Mouse (Mus musculus) forebrain, embryonic 10.5 days (tissue): ENCODE data around the gene Stk11ip. TPM values are rescaled to one million over a fixed set of nuclear protein-coding genes. Genes with fewer than 3 reads are reported as not detected.

Experiments
- DNase-seq: peaks from one replicate; pipeline ENCODE4 v3.0.0-alpha.2; 2017; ENCODE audit warnings: low spot score; ENCODE audit errors: extremely low spot score
- H3K27ac ChIP-seq: fragments of 300-500 bp; sonication (generic); 2 replicates; pipeline ENCODE4 v1.5.1; 2016; ENCODE audit warnings: mild to moderate bottlenecking
- H3K27me3 ChIP-seq: fragments of 300-500 bp; sonication (generic); 2 replicates; pipeline ENCODE4 v1.6.1; 2016; ENCODE audit warnings: mild to moderate bottlenecking; ENCODE audit not compliant: poor library complexity, severe bottlenecking
- H3K36me3 ChIP-seq: fragments of 300-500 bp; sonication (generic); replicated peaks from 2 replicates; pipeline ENCODE4 v1.6.1; 2016; ENCODE audit warnings: mild to moderate bottlenecking, moderate library complexity
- H3K4me1 ChIP-seq: fragments of 300-500 bp; sonication (generic); 2 replicates; pipeline ENCODE4 v1.6.1; 2016
- H3K4me3 ChIP-seq: fragments of 300-500 bp; sonication (generic); 2 replicates; pipeline ENCODE4 v1.5.1; 2016; ENCODE audit warnings: mild to moderate bottlenecking, moderate library complexity
- H3K9me3 ChIP-seq: fragments of 300-500 bp; sonication (generic); 2 replicates; pipeline ENCODE4 v1.6.1; 2016; ENCODE audit warnings: mild to moderate bottlenecking, moderate library complexity
- WGBS: fragments of 180-500 bp; shearing (Covaris S2); methylation state at CpG from one replicate; pipeline ENCODE4 v1.1.7; 2016; 5-methylcytosine and 5-hydroxymethylcytosine counted together
- polyA plus RNA-seq: library from polyadenylated mRNA; unstranded; fragments of >200 nt; fragmentation: Nextera tagmentation; extraction: Ambion mirVana; gene quantifications from 2 replicates; pipeline ENCODE4 v1.2.1, GENCODE M21; 2016

Gene Stk11ip
- polyA plus RNA-seq, 1 experiment from 2014 or later = 33.2 TPM

GRCm38 (mm10) chr1:75533325-75534252 lies 12.3 kb downstream of the Stk11ip start:
- Histone ChIP-seq H3K4me1 (no peaks in the 10 kb centered on the region), H3K9me3 (no peaks in the 10 kb centered on the region), H3K4me3 (no peak overlapping the region), H3K36me3 (peaks cover 80% of the 10 kb centered on the region), H3K27me3 (no peaks in the 10 kb centered on the region), H3K27ac (no peak overlapping the region)
- no peak for DNase-seq
- WGBS = 87% methylated on average over 19 of the region's 19 CpGs

GRCm38 (mm10) chr1:75537587-75537986 lies 16.3 kb downstream of the Stk11ip start:
- H3K9me3 ChIP-seq = no peaks in the 10 kb centered on the region
- no peak for DNase-seq
- 86% methylated on average over 2 of the region's 2 CpGs for WGBS
- H3K4me1 ChIP-seq = no peaks in the 10 kb centered on the region
- H3K27ac ChIP-seq = no peak overlapping the region
- no peaks in the 10 kb centered on the region for H3K27me3 ChIP-seq
- H3K4me3 ChIP-seq = no peak overlapping the region
- peaks cover 44% of the 10 kb centered on the region for H3K36me3 ChIP-seq

DNA sequence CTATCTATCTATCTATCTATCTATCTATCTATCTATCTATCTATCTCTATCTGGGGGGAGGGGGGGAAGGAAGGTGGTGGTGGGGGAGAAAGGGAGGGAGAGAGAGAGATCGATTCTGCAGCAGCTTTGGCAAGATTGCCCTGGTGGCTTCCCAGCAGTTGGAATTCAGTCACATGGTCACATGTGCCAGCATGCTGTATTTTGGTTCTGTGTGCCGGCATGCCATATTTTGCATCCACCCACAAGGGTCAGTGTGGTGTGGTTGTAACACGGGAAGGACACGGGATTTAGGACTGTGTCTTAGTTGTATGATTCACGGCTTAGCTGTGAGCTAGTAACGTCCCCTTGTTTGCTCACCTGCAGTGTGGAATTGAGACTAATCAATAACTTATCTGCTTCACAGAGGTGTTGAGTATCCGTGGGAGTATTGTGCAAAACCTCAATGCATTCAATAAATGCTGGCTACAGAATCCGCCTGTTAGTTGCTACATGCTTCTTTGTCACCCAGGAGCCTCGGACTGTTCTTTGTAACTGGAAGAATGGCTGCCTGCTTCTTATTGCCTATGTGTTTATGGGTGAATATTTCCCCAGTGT lies 17.4 kb downstream of the Stk11ip start:
- no peak overlapping the region for H3K4me3 ChIP-seq
- H3K36me3 ChIP-seq = peaks cover 33% of the 10 kb centered on the region
- WGBS = 85% methylated on average over 9 of the region's 9 CpGs
- no peak for DNase-seq
- no peaks in the 10 kb centered on the region for H3K9me3 ChIP-seq
- H3K27ac ChIP-seq = no peak overlapping the region
- no peaks in the 10 kb centered on the region for H3K27me3 ChIP-seq
- H3K4me1 ChIP-seq = no peaks in the 10 kb centered on the region

DNA sequence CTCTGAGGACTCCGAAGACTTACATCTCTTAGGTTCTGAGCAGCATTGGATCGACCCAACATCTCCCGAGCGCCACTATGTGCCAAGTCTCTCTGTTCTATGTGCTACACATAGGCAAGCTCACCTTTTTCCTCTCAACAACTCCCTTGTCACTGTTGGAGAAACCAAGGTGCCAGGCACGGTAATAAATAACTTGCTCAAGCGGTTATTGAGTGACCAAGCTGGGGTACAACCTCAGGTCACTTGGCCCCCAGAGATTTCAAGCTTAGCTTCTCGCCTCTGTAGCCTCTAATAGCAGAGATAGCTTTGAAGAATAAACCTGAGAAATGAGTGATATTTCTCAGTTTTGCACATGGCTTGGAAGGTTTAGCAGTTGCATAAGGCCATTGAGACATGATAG lies 20.2 kb downstream of the Stk11ip start:
- WGBS = 91% methylated on average over 7 of the region's 7 CpGs
- no peak for DNase-seq
- peaks cover 12% of the 10 kb centered on the region for H3K4me1 ChIP-seq

DNA sequence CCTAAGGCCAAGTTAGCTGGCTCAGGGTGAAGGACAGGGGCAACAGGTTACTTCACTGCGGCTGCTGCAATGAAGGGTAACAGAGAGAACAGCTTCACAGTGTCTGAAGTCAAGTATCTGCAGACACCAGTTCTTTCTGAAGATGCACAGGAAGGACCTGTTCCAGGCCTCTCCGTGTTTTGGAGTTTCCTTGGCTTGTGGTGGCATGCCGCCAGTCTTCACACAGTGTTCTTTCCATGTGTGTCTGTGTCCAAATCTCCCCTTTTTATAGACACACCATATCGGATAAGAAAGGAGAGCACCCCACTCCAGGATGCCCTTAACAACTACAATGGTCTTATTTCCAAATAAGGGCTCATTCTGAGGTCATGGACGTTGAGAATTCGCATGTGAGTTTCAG lies 23.0 kb downstream of the Stk11ip start:
- no peaks in the 10 kb centered on the region for H3K9me3 ChIP-seq
- H3K4me1 ChIP-seq = peaks cover 21% of the 10 kb centered on the region
- no peak for DNase-seq
- H3K27me3 ChIP-seq = peaks cover 43% of the 10 kb centered on the region
- H3K4me3 ChIP-seq = no peak overlapping the region
- no peak overlapping the region for H3K27ac ChIP-seq
- H3K36me3 ChIP-seq = peaks cover 16% of the 10 kb centered on the region; the same call in 1 of the 2 replicates
- WGBS = 88% methylated on average over 6 of the region's 6 CpGs

More for the DNA sequence above, 20.2 kb downstream of the Stk11ip start:
- no peak overlapping the region for H3K27ac ChIP-seq
- H3K4me3 ChIP-seq = no peak overlapping the region
- H3K27me3 ChIP-seq = peaks cover 18% of the 10 kb centered on the region; the same call in 1 of the 2 replicates
- H3K36me3 ChIP-seq = peaks cover 8% of the 10 kb centered on the region
- H3K9me3 ChIP-seq = no peaks in the 10 kb centered on the region

- Histone ChIP-seq H3K27ac (peak within 1 kb of the TSS; percentile 95), H3K36me3 (peaks cover 36% of the 10 kb centered on the region), H3K4me3 (peak within 1 kb of the TSS; percentile 85), H3K27me3 (peaks cover 45% of the 10 kb centered on the region), H3K4me1 (peaks cover 21% of the 10 kb centered on the region), H3K9me3 (no peaks in the 10 kb centered on the region)
- WGBS = 2% methylated on average over 55 of the region's 64 CpGs
- DNase-seq = peak; percentile 70
Observed at GRCm38 (mm10) chr1:75545965-75546956, 24.9 kb downstream of the Stk11ip start, which contains the start of gene Slc4a3. TSS of gene Slc4a3 (plus strand) at chr1:75546266.

GRCm38 (mm10) chr1:75547351-75547750 lies 26.0 kb downstream of the Stk11ip start:
- H3K4me3 ChIP-seq = peak overlapping the region; percentile 85
- peak overlapping the region; percentile 95; the same call in 1 of the 2 replicates for H3K27ac ChIP-seq
- peaks cover 21% of the 10 kb centered on the region for H3K4me1 ChIP-seq
- no peaks in the 10 kb centered on the region for H3K9me3 ChIP-seq
- H3K36me3 ChIP-seq = peaks cover 46% of the 10 kb centered on the region
- H3K27me3 ChIP-seq = peaks cover 45% of the 10 kb centered on the region
- no peak for DNase-seq
- WGBS = 98% methylated on average over 13 of the region's 13 CpGs

DNA sequence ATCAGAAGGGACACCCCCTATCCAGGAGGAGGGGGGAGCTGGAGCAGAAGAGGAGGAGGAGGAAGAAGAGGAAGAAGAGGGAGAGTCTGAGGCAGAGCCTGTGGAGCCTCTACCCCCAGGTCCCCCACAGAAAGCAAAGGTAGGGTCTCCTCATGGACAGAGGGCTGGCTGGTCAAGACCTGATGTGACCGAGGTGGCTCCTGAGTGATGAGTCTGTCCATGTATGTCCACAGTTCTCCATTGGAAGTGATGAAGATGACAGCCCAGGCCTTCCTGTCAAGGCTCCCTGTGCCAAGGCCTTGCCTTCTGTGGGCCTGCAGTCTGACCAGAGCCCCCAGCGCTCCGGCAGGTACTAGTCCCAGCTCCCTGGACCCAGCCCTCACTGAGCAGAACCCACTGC lies 26.8 kb downstream of the Stk11ip start:
- no peak overlapping the region; the same call in 1 of the 2 replicates for H3K4me3 ChIP-seq
- no peak for DNase-seq
- H3K4me1 ChIP-seq = peaks cover 21% of the 10 kb centered on the region
- H3K9me3 ChIP-seq = no peaks in the 10 kb centered on the region
- 90% methylated on average over 3 of the region's 3 CpGs for WGBS
- no peak overlapping the region for H3K27ac ChIP-seq
- peaks cover 45% of the 10 kb centered on the region for H3K27me3 ChIP-seq
- H3K36me3 ChIP-seq = peaks cover 54% of the 10 kb centered on the region

DNA sequence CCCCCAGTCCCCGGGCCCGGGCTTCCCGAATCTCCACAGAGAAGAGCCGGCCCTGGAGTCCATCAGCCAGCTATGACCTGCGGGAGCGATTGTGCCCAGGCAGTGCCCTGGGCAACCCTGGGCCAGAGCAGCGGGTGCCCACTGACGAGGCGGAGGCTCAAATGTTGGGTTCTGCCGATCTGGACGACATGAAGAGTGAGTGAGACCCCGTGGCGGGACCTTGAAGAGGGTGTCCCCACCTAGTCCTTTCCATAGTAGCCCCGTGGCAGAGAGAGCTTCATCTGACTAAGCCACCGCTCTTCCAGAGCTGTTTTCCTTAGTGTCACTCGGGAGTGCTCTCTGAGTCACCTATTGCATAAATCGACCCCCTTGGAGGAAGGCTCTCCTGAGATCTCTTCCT lies 27.5 kb downstream of the Stk11ip start:
- DNase-seq = no peak
- peaks cover 21% of the 10 kb centered on the region for H3K4me1 ChIP-seq
- WGBS = 88% methylated on average over 17 of the region's 17 CpGs
- peaks cover 45% of the 10 kb centered on the region for H3K27me3 ChIP-seq
- H3K36me3 ChIP-seq = peaks cover 62% of the 10 kb centered on the region
- H3K9me3 ChIP-seq = no peaks in the 10 kb centered on the region
- H3K4me3 ChIP-seq = no peak overlapping the region
- no peak overlapping the region for H3K27ac ChIP-seq

GRCm38 (mm10) chr1:75549289-75550279 lies 28.3 kb downstream of the Stk11ip start:
- DNase-seq = no peak
- Histone ChIP-seq H3K27me3 (peaks cover 41% of the 10 kb centered on the region), H3K4me3 (no peak overlapping the region), H3K36me3 (peaks cover 69% of the 10 kb centered on the region), H3K27ac (no peak overlapping the region), H3K9me3 (no peaks in the 10 kb centered on the region), H3K4me1 (peaks cover 21% of the 10 kb centered on the region)
- 89% methylated on average over 17 of the region's 17 CpGs for WGBS

DNA sequence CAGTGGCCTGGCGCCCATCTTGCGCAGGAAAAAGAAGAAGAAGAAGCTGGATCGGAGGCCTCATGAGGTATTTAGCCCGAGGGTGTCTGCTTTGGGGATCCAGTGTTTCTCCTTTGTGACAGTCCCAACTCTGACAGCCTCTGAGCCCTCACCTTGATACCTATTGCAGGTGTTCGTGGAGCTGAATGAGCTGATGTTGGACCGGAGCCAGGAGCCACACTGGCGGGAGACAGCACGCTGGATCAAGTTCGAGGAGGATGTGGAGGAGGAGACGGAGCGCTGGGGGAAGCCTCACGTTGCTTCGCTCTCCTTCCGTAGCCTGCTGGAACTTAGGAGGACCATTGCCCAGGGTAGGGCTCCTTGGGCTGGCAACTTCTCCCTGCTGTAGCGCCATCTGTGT lies 29.3 kb downstream of the Stk11ip start:
- Histone ChIP-seq H3K4me3 (no peak overlapping the region), H3K36me3 (peaks cover 79% of the 10 kb centered on the region), H3K4me1 (peaks cover 18% of the 10 kb centered on the region), H3K9me3 (no peaks in the 10 kb centered on the region), H3K27ac (no peak overlapping the region), H3K27me3 (peaks cover 35% of the 10 kb centered on the region)
- WGBS = 91% methylated on average over 15 of the region's 15 CpGs
- DNase-seq = no peak
